Mouse (Mus musculus) spleen, adult 18-20 months (tissue): ENCODE measurements around the gene Dpp8.
"Not testable (repeated sequence)": the region's sequence is repeated elsewhere in the genome, so short reads cannot be mapped to it uniquely, and the experiment has no call there.

Experiments
- DNase-seq, 2 experiments: peaks; one replicate each; pipeline ENCODE4 v3.0.0; 2022; ENCODE audit warnings: mixed read lengths in 2 of 2

The Dpp8 gene

DNA sequence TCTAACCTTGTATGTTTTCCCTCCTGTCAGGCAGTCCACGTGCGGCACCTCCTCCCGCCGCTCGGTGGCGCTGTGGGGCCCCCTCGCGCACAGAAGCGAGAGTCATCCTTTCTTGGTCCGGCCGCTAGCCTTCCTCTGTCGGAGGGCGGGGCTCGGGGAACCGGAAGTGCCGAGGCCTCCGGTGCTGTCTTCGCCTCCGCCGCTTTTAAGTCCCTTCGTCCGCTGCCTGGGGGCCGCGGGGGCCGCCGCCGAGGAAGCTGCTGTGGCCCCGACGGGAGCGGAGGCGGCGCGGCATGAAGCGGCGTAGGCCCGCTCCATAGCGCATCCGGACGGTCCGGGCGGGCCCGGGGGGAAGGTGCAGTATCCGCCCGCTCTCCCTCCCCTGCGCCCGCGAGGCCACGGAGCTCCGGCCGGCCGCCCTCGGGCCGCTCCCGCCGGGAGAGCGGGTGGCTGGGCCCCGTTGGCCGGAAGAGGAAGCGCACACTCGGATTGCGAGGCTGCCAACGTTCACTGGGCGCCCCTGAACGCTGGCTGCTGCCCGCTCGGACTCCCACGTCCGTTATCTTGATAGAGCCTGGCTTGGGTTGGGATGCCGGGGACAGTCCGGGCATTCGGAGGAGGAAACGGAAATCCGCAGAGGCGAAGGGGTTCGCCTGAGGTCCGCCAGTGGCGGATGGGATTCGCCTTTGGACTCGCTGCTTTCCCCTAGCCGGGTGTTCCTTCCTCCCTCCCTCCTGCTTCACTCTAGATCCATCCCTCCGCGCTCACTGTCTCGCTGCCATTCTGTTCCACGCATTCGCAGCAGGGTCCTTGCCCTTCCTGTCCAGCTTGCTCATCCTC is at the start of gene Dpp8:
Gene Dpp8 (plus strand): TSS at position 146 of the 840 bp plus-strand sequence.
- peak; percentile 89 to 93 for DNase-seq

DNA sequence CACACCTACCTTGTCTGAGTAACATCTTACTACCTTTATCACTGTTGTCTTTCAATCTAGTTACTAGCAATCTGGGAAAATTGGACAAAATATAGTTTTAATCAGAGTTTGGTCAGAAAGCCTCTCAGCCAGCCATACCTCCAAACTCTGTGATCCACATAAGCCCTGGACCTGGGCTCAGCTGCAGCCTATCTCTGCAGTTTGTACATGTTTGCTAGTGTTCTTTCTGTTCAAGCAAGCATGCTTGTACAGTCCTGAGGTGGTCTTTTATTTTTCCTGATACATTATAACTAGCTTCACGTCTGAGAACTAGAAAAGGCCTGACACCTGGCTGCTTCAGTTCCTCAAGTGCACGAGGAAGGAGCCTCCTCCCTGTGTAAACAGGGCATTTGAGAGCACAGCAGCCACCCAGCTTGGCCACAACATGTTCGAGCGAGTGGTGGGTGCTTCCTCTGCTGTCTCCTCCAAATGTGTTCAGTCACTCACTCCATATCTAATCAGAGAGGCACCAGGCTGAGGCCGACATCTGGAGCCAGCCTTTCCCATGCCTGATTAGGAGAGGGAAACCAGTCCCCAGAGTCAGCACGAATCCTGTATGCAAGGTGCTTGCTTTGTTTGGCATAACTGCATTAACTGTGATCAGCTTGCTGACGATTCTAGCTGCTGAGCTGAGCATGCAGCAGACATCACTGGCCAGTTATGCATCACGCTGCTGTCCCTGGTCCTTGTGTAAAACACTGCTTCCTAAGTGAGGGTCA is 47.0 kb upstream of the Dpp8 start:
- DNase-seq, result no peak

DNA sequence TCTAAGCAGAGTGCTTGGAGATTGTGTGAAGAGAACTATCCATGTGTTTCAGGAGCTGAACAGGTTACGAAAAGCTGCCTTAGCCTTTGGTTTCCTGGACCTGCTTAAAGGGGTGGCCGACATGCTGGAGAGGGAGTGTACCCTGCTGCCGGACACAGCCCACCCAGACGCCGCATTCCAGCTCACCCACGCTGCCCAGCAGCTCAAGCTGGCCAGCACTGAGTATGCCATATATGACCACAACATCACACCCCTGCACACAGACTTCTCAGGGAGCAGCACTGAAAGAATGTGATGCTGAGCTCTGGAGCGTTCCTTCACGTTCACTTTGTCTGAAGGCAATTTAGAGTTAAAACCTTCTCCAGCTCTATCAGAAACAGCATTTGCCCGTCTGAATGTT is 46.4 kb upstream of the Dpp8 start:
- no peak for DNase-seq

DNA sequence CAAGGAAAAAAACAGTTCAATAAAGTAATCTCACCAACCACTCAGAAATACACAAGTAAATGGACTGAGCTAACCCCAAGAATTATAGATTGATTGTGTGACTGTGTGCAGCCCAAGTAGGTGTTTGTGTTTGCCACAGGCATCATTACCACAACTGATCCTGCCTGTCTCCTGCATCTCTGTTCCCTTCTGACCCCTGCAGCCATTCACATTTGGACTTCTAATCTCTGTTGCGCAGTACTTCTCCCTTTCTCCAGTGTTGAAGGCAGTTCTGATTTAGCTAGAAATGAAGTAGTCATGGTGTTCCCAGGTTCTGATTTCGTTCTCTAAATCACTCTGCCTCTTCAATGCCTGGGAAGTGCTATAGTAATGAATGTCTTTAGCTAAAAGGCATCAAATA is 44.6 kb upstream of the Dpp8 start:
- no peak for DNase-seq

DNA sequence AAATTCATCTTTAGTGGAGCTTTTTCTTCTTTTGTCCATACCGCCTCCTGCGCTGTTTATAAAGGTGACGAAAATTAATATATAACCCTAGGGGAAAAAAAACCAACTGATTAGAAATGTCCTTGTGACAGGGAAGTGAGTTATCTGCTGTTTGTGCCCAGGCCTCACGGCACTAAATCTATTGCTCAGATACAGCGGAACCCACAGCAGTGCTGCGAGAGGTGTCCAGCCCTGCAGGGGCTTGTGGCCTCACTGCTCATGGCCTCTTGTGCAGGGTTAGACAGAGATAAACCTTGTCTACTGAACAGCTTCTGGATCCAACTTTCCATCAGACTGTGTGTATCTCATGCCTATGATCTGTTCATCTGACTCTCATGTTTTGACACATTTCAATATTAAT is 43.8 kb upstream of the Dpp8 start:
- DNase-seq, result no peak

DNA sequence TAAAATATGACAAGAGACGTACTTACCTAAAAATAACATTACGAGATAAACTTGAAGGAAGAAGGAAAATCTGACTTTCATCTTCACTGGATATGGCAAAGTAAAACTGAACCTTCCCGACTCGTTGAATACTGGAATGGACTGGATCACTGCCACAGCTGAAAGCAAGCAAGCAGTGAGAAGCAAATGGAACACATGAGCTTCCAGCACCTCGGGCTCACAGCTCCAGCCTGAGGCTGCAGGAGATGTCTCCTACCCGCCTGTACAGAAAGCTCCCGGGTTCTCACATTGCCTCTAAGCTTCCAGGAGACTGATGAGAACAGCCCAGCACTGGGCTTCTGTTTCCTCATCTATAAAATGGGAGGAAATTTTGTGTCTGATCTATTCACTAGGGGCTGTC is 41.9 kb upstream of the Dpp8 start:
- DNase-seq, result no peak

DNA sequence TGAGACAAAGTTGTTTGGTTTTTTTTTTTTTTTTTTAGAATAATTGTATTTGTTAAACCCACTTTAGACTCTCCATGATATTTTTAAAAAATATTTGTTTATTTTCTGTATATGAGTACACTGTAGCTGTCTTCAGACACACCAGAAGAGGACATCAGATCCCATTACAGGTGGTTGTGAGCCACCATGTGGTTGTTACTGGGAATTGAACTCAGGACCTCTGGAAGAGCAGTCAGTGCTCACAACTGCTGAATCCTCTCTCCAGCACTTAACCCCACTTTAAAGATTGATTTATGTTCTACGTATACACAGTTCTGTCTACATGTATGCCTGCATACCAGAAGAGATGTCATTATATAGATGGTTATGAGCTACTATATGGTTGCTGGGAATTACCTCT is 36.8 kb upstream of the Dpp8 start:
- DNase-seq, result not testable (repeated sequence)

DNA sequence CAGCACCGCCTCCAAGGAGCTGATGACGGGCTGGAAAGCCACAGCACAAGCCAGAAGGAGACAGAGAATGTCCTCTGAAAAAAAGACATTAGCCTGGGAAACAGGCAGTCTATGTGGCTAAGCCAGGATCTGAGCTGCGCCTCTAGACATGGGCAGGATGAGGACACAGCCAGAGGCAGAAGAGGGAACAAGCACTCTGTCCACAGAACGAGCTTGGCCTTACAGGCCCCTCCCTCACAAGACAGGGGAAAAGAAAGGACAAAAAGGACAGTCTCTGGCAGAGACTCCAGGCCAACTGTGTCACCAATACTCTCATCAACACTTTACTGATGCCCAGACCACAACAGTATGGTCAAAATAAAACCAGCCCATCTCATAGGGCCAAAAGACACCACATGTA is 30.7 kb upstream of the Dpp8 start:
- DNase-seq, result no peak

DNA sequence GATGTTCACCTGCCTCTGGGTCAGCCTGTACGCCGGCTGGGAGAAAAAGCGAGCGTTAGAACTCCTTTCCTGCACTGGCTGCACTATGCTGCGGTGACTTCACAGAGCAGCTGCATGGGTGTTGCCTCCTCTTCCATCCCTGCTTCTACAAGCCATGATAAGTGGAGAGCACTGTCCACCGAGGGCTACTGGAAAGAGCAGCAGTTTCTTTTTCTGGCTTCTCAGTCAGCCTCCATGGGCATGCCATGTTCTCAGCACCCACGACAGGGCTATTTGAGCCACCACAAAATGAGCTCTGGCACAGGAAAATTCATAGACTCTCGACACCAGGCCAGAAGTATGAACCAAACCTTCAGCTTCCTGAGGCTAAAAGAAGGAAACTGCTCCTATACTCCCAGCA is 26.5 kb upstream of the Dpp8 start:
- DNase-seq, result no peak

DNA sequence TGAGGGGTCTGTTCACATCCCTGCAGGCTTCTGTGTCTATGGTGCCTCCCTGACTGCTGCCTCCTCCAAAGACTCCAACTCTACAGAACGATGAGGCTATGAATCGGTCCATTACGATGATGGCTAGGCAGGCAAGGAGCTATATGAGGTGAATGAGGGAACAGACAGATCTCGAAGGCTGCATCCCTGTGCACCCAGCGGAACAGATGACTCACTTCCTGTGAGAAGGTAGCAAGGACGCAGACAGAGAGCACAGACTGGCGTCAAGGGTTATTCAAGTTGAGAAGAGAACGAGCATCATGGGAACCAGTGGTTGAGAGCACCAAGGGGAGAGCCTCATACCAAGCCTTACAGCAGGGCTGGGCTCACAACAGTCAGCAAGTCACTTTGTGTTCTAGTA is 21.6 kb upstream of the Dpp8 start:
- peak; percentile 8 to 19 for DNase-seq

DNA sequence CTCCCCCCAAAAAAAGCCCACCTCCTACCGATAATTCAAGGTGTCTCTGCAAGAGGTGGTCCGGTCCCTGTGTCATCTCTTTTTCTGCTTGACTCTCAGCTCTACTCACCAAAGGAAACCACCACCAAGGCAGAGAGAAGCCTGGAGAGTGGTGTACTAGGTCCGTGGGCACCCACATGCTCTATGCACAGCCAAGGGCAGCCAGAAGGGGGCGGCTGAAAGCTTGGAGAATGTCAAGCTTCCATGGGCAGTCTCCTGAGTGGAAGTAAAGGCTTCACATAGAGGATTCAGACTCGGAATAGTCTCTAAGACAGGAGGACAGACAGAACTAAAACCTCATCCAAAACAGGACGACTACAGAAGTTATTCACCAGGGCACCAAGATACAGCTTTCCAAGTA is 20.9 kb upstream of the Dpp8 start:
- peak in 1 of 2 experiments; percentile 16 for DNase-seq

DNA sequence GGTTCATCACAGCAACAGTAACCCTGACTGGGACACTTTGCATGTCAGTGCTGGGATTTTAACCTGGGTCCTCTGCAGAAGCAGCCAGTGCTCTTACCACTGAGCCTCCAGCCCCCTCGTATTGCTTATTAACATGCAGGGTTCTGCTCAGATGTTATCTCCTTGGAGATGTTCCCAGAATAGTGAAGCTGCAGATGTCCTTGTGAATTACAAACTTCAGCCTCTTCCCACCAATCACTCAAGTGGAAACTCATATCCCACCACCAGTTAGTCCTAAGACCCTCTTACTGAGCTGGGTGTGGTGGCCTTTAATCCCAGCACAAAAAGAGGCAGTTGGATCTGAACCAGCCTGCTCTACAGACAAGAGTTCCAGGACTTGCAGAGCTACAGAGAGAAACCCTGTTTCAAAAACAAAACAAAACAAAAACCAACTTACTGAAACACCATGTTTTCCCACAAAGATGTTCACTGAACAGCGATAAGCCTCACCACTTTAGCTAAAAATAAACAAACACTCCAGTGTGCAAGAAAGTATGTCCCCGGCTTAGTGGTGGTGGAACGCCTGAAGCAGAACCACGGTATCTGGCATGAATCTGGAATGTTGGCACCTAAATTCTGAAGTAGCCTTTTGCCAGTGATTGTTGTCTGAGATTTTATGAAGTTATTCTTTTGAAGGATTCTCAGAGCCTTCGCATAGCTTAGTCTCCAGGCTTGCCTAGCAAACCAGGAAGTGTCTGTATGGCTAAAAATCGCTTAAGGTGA is 16.6 kb upstream of the Dpp8 start:
- no peak for DNase-seq

DNA sequence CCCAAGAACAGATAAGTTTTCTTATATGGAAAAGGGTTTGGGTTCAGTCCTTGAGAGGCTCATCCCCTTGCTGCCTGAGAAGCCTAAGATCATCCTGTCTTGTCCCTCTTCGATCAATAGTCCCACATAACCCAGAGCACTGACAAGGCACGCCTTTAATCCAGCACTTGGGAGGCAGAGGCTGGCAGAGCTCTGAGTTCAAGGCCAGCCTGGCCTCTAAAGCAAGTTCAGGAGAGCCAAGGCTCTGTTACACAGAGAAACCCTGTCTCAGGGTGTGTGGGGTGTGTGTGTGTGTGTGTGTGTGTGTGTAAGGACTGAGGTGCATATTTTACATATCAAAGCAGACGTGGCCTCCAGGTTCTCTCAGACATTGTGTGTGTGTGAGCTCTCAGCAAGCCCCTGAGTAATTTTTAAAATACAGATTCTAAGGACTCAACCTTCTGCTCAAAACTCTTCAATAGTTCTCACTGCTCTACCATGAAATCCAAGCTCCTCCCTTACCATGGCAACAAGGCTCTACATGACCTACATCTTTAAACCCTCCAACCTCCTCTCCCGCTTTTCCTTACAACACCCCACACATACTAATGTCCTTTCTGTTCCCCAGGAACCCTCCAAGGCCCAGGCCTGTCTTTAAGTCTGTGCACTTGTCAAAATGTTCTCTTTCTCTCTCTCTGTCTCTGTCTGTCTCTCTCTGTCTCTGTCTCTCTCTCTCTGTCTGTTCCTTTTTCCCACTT is 15.8 kb upstream of the Dpp8 start:
- no peak for DNase-seq

DNA sequence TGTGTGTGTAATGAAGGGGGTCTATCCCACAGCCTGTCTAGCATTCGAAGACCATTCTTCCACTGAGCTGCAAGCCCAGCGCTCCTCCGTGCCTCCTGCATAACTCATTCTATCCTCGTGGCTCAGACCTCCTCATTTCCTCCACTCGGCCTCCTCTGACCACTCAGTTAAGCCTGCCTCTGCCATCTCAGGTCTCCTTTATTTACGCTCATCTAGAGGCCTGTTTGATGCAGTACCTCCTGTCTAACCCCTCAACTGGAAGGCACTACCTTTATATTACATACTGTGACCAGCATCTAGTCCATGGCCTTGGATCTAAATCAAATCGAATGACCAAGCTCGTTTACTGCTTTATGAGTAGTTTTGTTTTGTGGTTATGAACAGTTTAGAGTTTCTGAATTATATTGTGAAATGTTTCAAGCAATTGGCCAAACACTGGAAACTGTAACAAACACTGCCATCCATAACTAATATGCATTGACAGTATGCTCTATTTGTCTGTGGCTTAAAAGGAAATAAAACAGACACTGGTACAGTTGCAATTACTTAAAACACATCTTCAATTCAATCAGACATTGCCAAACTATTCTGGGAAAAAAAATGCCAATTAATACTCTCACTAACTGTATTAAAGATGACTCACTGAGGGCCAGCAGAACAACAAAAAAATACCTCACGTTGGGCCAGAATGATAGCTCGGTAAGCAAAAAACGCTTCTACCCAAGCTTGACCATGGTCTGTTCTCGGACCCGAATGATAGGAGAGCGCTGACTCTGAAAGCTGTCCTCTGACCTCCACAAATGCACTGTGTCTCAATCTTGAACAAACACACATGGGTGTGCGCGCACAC is 15.0 kb upstream of the Dpp8 start:
- DNase-seq, result no peak

DNA sequence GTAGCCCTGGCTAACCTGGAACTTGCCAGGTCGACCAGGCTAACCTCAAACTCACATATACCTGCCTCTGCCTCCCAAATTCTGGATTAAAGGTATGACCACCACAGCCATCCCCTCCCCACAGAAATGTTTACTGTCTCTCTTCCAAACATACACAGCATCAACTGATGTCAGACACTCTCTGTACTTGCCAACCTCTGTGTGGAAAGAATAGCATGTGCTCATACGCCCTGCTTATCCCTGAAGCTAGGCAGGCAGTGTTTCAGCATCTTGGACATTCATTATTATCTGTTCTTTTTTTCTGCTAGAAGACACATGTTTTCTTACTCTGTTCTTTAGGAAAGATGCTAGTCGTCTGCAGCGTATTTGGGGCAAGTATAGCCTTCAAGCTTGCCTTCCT is 14.3 kb upstream of the Dpp8 start:
- DNase-seq, result no peak

DNA sequence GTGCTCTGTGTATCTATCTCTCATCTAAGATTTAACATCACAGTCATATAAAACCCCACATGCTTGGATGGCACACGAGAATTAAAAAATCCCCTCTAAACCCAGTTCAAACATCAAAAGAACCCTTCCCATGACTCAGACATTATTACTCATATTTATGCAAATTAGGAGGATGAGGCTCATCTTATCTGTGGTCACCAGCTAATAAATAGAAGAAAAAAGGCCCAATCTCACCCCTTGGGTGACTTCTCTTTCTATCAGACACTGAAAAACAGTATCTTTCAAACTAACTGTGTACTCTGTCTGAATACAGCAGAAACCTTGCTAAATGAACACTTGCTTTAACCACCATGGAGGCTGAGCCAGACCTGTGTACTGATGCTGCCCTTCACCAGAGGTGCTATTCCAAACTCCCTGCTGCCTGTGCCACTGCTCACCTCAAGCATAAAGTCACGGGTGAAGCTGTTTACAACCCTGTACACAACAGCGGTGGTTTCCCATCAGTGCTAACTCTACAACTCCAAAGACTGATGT is 13.6 kb upstream of the Dpp8 start:
- DNase-seq, result no peak

DNA sequence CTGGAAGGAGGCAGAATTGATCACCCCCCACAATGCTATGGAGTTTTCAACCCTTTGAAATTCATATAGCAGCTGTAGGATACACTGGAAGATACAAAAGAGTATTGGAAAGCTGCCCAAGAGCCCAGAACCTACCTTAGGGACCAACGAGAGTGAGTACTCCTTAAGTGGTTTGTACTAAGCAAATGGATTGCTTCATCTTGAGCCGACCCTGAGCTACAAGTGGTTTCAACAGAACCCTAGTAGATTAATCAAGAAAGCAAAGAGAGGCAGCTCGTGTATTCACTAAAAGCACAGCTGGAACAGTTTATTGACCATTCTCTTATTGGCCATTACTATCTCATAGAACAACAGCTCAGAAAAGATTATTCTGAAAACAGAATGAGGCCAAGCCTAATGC is 13.1 kb upstream of the Dpp8 start:
- DNase-seq, result no peak

DNA sequence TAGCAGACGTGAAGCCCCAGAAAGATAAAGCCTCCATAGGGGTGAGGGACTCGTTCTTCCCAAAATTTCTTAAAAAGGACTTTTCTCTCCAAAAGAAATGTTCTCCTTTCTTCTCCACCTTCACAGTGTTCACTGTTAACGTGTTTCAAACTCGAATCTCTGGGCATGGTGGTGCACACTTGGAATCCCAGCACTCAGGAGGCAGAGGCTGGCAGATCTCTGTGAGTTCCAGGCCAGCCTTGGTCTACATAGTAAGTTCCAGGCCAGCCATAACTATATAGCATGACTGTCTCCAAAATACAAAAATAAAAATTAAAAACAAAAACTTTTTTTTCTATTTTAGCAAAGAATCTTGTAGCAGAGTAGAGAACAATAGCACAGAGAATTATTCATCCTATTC is 12.1 kb upstream of the Dpp8 start:
- DNase-seq, result no peak

DNA sequence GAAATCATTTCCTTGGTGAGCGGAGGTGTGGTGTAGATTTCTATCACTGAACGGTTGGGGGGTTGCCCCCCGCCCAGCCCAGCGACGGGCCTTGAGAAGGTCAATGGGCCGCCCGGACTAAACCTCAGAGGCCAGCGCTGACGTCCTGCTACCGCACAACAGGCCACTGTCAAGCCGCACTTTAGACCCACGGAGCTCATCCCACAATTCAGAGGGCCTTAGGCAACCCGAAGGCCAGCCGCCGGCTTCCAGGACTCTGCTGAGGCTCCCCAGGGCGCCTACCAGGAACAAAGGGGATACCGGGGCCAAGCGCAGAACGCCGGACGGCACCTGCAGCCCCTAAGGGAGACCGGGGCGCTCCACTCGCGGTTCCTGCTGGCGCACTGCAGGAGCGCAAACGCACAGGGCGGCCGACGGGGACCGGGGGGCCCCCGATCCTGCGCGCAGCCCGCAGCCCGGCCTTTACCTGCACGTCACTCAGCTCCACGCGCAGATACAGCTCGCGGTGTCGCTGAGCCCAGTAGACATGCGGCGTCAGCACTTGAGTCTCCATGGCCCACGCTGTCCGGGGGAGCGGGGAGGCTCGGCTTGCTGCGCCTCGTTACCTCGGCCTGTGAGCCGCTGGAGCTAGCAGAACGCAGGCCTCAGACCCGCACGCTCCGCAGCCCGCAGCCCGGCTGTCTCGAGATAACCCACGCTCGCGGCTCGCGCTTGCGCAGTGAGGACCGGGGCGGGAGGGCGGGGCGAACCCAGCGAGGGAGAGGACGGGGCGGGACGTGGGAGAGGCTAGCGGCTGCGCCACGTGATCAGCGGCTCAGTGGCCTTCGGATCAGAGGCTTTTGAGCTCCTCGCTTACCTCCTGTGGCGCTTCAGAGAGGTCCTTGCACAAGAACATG is 11.0 kb upstream of the Dpp8 start, which contains the start of gene Hacd3:
Gene Hacd3 (minus strand): TSS at position 703 of the 896 bp plus-strand sequence.
- DNase-seq, result peak; percentile 77 to 81

DNA sequence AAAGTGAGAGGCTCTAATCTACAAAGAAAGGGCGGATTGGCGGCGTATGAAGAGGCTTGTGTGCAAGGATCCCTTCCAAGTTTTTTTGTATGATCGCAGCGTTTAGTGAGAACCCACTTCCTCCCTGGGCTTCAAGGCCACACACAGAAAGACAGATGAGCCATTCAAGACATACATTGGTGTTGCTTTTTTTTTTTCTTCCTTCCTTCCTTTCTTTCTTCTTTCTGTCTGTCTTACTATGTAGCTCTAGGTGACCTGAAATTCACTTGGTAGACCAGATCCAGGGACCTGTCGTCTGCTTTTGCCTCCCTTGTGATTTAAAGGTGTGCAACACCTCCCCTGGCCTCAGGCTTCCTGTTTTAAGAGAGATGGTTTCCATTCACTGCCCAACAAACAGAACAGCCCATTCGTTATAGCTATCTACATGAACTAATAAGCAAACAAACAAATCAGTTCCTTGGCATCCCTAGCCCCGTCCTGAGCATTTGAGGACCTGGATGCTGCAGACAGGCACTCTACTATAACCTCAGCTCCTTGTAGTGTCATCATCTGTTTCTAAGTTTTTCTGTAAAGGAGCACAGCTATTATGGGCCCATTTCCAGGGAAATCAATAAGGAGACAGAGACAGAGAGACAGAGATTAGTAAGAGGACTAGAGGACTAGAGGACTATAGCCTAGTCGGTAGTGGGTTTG is 10.2 kb upstream of the Dpp8 start:
- DNase-seq, result no peak
